Mouse (Mus musculus) kidney, embryonic 16.5 days (tissue): ENCODE results near the gene Gm21680. TPM values are rescaled to one million over a fixed set of nuclear protein-coding genes. Genes with fewer than 3 reads are reported as not detected.

Experiments
- polyA plus RNA-seq: library from polyadenylated mRNA; unstranded; fragments of >200 nt; fragmentation: Nextera tagmentation; extraction: Ambion mirVana; gene quantifications from 2 replicates; pipeline ENCODE4 v1.2.1, GENCODE M21; 2015

Gm21680 gene
- polyA plus RNA-seq, 1 experiment from 2014 or later, result not detected

Other genes starting within 250 kb of the Gm21680 start
- gene Actr3b, start 212.7 kb downstream of the Gm21680 start, polyA plus RNA-seq, result 4.9 and 6.2 TPM in 2 replicates
- not detected in 2 replicates for gene Gm21663, start 30.3 kb downstream of the Gm21680 start, polyA plus RNA-seq
- not detected in 2 replicates for gene Gm21671, start 18.2 kb downstream of the Gm21680 start, polyA plus RNA-seq
- not detected in 2 replicates for gene Gm21698, start 16.0 kb upstream of the Gm21680 start, polyA plus RNA-seq
- not detected in 2 replicates for gene Gm1979, start 32.1 kb upstream of the Gm21680 start, polyA plus RNA-seq
- gene Gm5862, start 50.3 kb upstream of the Gm21680 start, polyA plus RNA-seq, result not detected in 2 replicates
- not detected in 2 replicates for gene Speer4a, start 66.9 kb upstream of the Gm21680 start, polyA plus RNA-seq
- not detected in 2 replicates for gene Gm7347, start 85.9 kb upstream of the Gm21680 start, polyA plus RNA-seq
- not detected in 2 replicates for gene Gm10471, start 116.6 kb upstream of the Gm21680 start, polyA plus RNA-seq
- not detected in 2 replicates for gene 5031410I06Rik, start 132.7 kb upstream of the Gm21680 start, polyA plus RNA-seq
- 0.06 TPM in 1 of 2 replicates, not detected in the other for gene Gm10220, start 148.8 kb upstream of the Gm21680 start, polyA plus RNA-seq